Mouse (Mus musculus) liver, embryonic 15.5 days (tissue): ENCODE measurements around the gene Nos3. TPM values are rescaled to one million over a fixed set of nuclear protein-coding genes. Genes with fewer than 3 reads are reported as not detected.

Source experiments
- ATAC-seq: fragments of 200-750 bp; cut with Nextera tagmentation; 2 replicates; pipeline ENCODE4 v1.8.0; 2017; ENCODE audit warnings: moderate number of reproducible peaks, mild to moderate bottlenecking, moderate library complexity; ENCODE audit not compliant: insufficient read depth
- H3K27ac ChIP-seq: fragments of 300-500 bp; sonication (generic); replicated peaks from 2 replicates; pipeline ENCODE4 v1.5.1; 2015; ENCODE audit warnings: mild to moderate bottlenecking, inconsistent platforms
- H3K27me3 ChIP-seq: fragments of 300-500 bp; sonication (generic); 2 replicates; pipeline ENCODE4 v1.6.1; 2015; ENCODE audit warnings: mild to moderate bottlenecking, inconsistent platforms
- H3K36me3 ChIP-seq: fragments of 300-500 bp; sonication (generic); replicated peaks from 2 replicates; pipeline ENCODE4 v1.6.1; 2015; ENCODE audit warnings: moderate library complexity, mild to moderate bottlenecking, inconsistent platforms
- H3K4me1 ChIP-seq: fragments of 300-500 bp; sonication (generic); replicated peaks from 2 replicates; pipeline ENCODE4 v1.6.1; 2015; ENCODE audit warnings: inconsistent platforms
- H3K4me2 ChIP-seq: fragments of 300-500 bp; sonication (generic); 2 replicates; pipeline ENCODE4 v1.6.1; 2015; ENCODE audit warnings: moderate library complexity, mild to moderate bottlenecking, inconsistent platforms
- H3K4me3 ChIP-seq: fragments of 300-500 bp; sonication (generic); replicated peaks from 2 replicates; pipeline ENCODE4 v1.5.1; 2015; ENCODE audit warnings: mild to moderate bottlenecking, inconsistent platforms
- H3K9ac ChIP-seq: fragments of 300-500 bp; sonication (generic); 2 replicates; pipeline ENCODE4 v1.6.1; 2015; ENCODE audit warnings: moderate library complexity, mild to moderate bottlenecking, inconsistent platforms
- H3K9me3 ChIP-seq: fragments of 300-500 bp; sonication (generic); replicated peaks from 2 replicates; pipeline ENCODE4 v1.6.1; 2016; ENCODE audit warnings: inconsistent platforms
- WGBS: fragments of 180-500 bp; shearing (Covaris S2); methylation state at CpG from one replicate; pipeline ENCODE4 v1.1.7; 2015; ENCODE audit warnings: mixed read lengths; ENCODE audit not compliant: insufficient replicate concordance; 5-methylcytosine and 5-hydroxymethylcytosine counted together
- polyA plus RNA-seq: library from polyadenylated mRNA; unstranded; fragments of >200 nt; fragmentation: Nextera tagmentation; extraction: Ambion mirVana; gene quantifications from 2 replicates; pipeline ENCODE4 v1.2.1, GENCODE M21; 2015

Nos3 gene
- polyA plus RNA-seq, 1 experiment from 2014 or later = 2.1 TPM

GRCm38 (mm10) chr5:24420381-24420780, 55.8 kb downstream of the Nos3 start:
- Histone ChIP-seq H3K36me3 (0 out of 2 replicates have a peak, but pooled peaks cover 9% of the 10 kb centered on the region), H3K27me3 (0 out of 2 replicates have a peak, but pooled peaks cover 6% of the 10 kb centered on the region), H3K27ac (no peak overlapping the region), H3K9me3 (no peaks in the 10 kb centered on the region), H3K4me2 (no peak overlapping the region), H3K4me3 (no peak overlapping the region), H3K4me1 (peaks cover 19% of the 10 kb centered on the region), H3K9ac (no peak overlapping the region)
- 78% methylated on average over 9 of the region's 9 CpGs for whole genome bisulfite sequencing
- ATAC-seq = no peak

- Histone ChIP-seq H3K36me3 (0 out of 2 replicates have a peak, but pooled peaks cover 8% of the 10 kb centered on the region), H3K27me3 (peaks cover 16% of the 10 kb centered on the region), H3K9ac (peak within 1 kb of the TSS; percentile 80), H3K4me3 (peak within 1 kb of the TSS; percentile 73), H3K9me3 (no peaks in the 10 kb centered on the region), H3K4me2 (peak within 1 kb of the TSS; percentile 93), H3K27ac (peak within 1 kb of the TSS; percentile 92), H3K4me1 (peaks cover 49% of the 10 kb centered on the region)
- under 1% methylated on average over 46 of the region's 46 CpGs for WGBS
- peak; percentile 88 for ATAC-seq
These were observed 58.8 kb downstream of the Nos3 start, which contains the start of the genes Cdk5 and Slc4a2 for GRCm38 (mm10) chr5:24423129-24424003. TSS of gene Cdk5 (minus strand) at chr5:24423530. TSS of gene Slc4a2 (plus strand) at chr5:24423837.

GRCm38 (mm10) chr5:24424004-24424781, 59.6 kb downstream of the Nos3 start:
- H3K27ac ChIP-seq = peak overlapping the region; percentile 92
- 0 out of 2 replicates have a peak, but pooled peaks cover 3% of the 10 kb centered on the region for H3K36me3 ChIP-seq
- H3K9me3 ChIP-seq = no peaks in the 10 kb centered on the region
- peak overlapping the region; percentile 73 for H3K4me3 ChIP-seq
- 10% methylated on average over 21 of the region's 21 CpGs for WGBS
- peaks cover 56% of the 10 kb centered on the region for H3K4me1 ChIP-seq
- no peak for ATAC-seq
- peaks cover 16% of the 10 kb centered on the region for H3K27me3 ChIP-seq
- peak overlapping the region; percentile 93 for H3K4me2 ChIP-seq
- peak overlapping the region; percentile 80 for H3K9ac ChIP-seq

- Histone ChIP-seq H3K9ac (peak overlapping the region; percentile 80), H3K4me3 (peak overlapping the region; percentile 73), H3K27ac (peak overlapping the region; percentile 92), H3K9me3 (no peaks in the 10 kb centered on the region), H3K27me3 (peaks cover 16% of the 10 kb centered on the region), H3K4me2 (peak overlapping the region; percentile 93), H3K4me1 (peaks cover 56% of the 10 kb centered on the region), H3K36me3 (peaks cover 6% of the 10 kb centered on the region)
- WGBS = under 1% methylated on average over 60 of the region's 60 CpGs
- peak; percentile 51 for ATAC-seq
These were observed 60.3 kb downstream of the Nos3 start for GRCm38 (mm10) chr5:24424861-24425411.

GRCm38 (mm10) chr5:24425421-24426036, 60.9 kb downstream of the Nos3 start:
- H3K27me3 ChIP-seq = peaks cover 16% of the 10 kb centered on the region
- peak overlapping the region; percentile 73 for H3K4me3 ChIP-seq
- WGBS = 1% methylated on average over 29 of the region's 30 CpGs
- peak overlapping the region; percentile 92; the same call in 1 of the 2 replicates for H3K27ac ChIP-seq
- ATAC-seq = no peak
- H3K4me2 ChIP-seq = peak overlapping the region; percentile 93
- no peaks in the 10 kb centered on the region for H3K9me3 ChIP-seq
- H3K4me1 ChIP-seq = peaks cover 56% of the 10 kb centered on the region
- peaks cover 11% of the 10 kb centered on the region for H3K36me3 ChIP-seq
- peak overlapping the region; percentile 80 for H3K9ac ChIP-seq

GRCm38 (mm10) chr5:24426037-24426432, 61.4 kb downstream of the Nos3 start:
- Histone ChIP-seq H3K27ac (no peak overlapping the region), H3K9me3 (no peaks in the 10 kb centered on the region), H3K36me3 (peaks cover 16% of the 10 kb centered on the region), H3K9ac (peak overlapping the region; percentile 80; the same call in 1 of the 2 replicates), H3K4me3 (peak overlapping the region; percentile 73), H3K4me2 (peak overlapping the region; percentile 93), H3K4me1 (peaks cover 56% of the 10 kb centered on the region), H3K27me3 (peaks cover 16% of the 10 kb centered on the region)
- 9% methylated on average over 10 of the region's 10 CpGs for WGBS
- ATAC-seq = no peak

- peak overlapping the region; percentile 73; the same call in 1 of the 2 replicates for H3K4me3 ChIP-seq
- H3K27me3 ChIP-seq = peaks cover 16% of the 10 kb centered on the region
- 15% methylated on average over 9 of the region's 9 CpGs for WGBS
- H3K9ac ChIP-seq = no peak overlapping the region
- H3K4me2 ChIP-seq = peak overlapping the region; percentile 93
- peaks cover 56% of the 10 kb centered on the region for H3K4me1 ChIP-seq
- peaks cover 23% of the 10 kb centered on the region for H3K36me3 ChIP-seq
- no peak for ATAC-seq
- no peak overlapping the region for H3K27ac ChIP-seq
- H3K9me3 ChIP-seq = no peaks in the 10 kb centered on the region
These were observed 62.1 kb downstream of the Nos3 start for GRCm38 (mm10) chr5:24426556-24427284.

GRCm38 (mm10) chr5:24427285-24427633, 62.6 kb downstream of the Nos3 start:
- peaks cover 16% of the 10 kb centered on the region for H3K27me3 ChIP-seq
- no peak overlapping the region for H3K27ac ChIP-seq
- 37% methylated on average over 12 of the region's 12 CpGs for WGBS
- peaks cover 28% of the 10 kb centered on the region for H3K36me3 ChIP-seq
- peak overlapping the region; percentile 93; the same call in 1 of the 2 replicates for H3K4me2 ChIP-seq
- ATAC-seq = no peak
- peaks cover 56% of the 10 kb centered on the region for H3K4me1 ChIP-seq
- H3K4me3 ChIP-seq = no peak overlapping the region
- no peak overlapping the region for H3K9ac ChIP-seq
- H3K9me3 ChIP-seq = no peaks in the 10 kb centered on the region

- Histone ChIP-seq H3K36me3 (peaks cover 35% of the 10 kb centered on the region), H3K4me3 (peak overlapping the region; percentile 39), H3K4me2 (peak overlapping the region; percentile 54), H3K9ac (peak overlapping the region; percentile 23; the same call in 1 of the 2 replicates), H3K27me3 (peaks cover 16% of the 10 kb centered on the region), H3K4me1 (peaks cover 50% of the 10 kb centered on the region), H3K27ac (0 out of 2 replicates have a peak overlapping the region, but pooled peaks have one; percentile 24), H3K9me3 (no peaks in the 10 kb centered on the region)
- 8% methylated on average over 15 of the region's 15 CpGs for WGBS
- no peak for ATAC-seq
These were observed 63.4 kb downstream of the Nos3 start for GRCm38 (mm10) chr5:24427981-24428402.

- H3K4me1 ChIP-seq = peaks cover 48% of the 10 kb centered on the region
- H3K27ac ChIP-seq = 0 out of 2 replicates have a peak overlapping the region, but pooled peaks have one; percentile 24
These were observed 64.0 kb downstream of the Nos3 start for GRCm38 (mm10) chr5:24428596-24428995.

More at GRCm38 (mm10) chr5:24428596-24428995, 64.0 kb downstream of the Nos3 start:
- Histone ChIP-seq H3K4me2 (peak overlapping the region; percentile 54), H3K9ac (no peak overlapping the region), H3K4me3 (peak overlapping the region; percentile 39), H3K36me3 (peaks cover 42% of the 10 kb centered on the region), H3K27me3 (peaks cover 16% of the 10 kb centered on the region), H3K9me3 (no peaks in the 10 kb centered on the region)
- 31% methylated on average over 9 of the region's 9 CpGs for WGBS
- ATAC-seq = no peak
